Mouse (Mus musculus): ENCODE results near the gene Pi4kb. TPM values are rescaled to one million over a fixed set of nuclear protein-coding genes. Genes with fewer than 3 reads are reported as not detected.

The Pi4kb gene
- total and polyA plus RNA-seq, 2 experiments from 2014 or later, result 24.3 to 55.0 TPM

DNA sequence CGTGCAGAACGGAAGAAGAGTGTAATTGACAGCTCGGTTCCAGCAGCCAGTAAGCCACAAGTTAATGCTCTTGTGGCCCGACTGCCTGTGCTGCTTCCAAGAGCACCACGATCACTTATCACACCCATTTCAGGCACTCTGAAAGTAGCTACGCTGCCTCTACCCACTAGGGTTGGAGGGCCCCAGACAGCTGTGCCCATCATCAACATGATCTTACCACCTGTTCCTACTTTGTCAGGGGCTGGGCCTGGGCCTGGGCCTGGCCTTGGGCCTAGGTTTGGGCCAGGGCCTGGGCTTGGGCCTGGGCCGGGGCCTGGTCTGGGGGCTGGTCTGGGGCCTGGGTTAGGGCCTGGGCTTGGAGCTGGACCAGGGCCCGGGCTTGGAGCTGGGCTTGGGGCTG lies 16.2 kb upstream of the Pi4kb start:
- ATAC-seq (ENCODE audit: low FRiP score), result no peak
- no peak for TF ChIP-seq CTCF (IDR thresholded peaks at IDR 0.05)
- H3K4me3 ChIP-seq (ENCODE audit: low read depth, low read length), result no peak overlapping the region

GRCm38 (mm10) chr3:94959871-94960270 lies 14.7 kb upstream of the Pi4kb start:
- H3K9ac ChIP-seq (replicated peaks; ENCODE audit: low read length, poor library complexity, severe bottlenecking), result no peak overlapping the region
- TF ChIP-seq CTCF (IDR thresholded peaks at IDR 0.05), result no peak
- no peak overlapping the region for H3K27ac ChIP-seq (ENCODE audit: low read depth, low read length)
- H3K36me3 ChIP-seq (ENCODE audit: insufficient read depth, low read length), result peaks cover 35% of the 10 kb centered on the region
- H3K9me3 ChIP-seq (ENCODE audit: low read length), result no peaks in the 10 kb centered on the region
- WGBS, result 46% methylated on average over 8 of the region's 8 CpGs
- DNase-seq (ENCODE audit: low spot score), result no peak
- H3K4me2 ChIP-seq (ENCODE audit: low read depth, low read length, poor library complexity, severe bottlenecking), result no peak overlapping the region
- no peak for ATAC-seq (ENCODE audit: low FRiP score)
- peaks cover 6% of the 10 kb centered on the region; the same call in 1 of the 2 replicates for H3K4me1 ChIP-seq (ENCODE audit: insufficient read depth, low read length)
- no peaks in the 10 kb centered on the region for H3K27me3 ChIP-seq (ENCODE audit: insufficient read depth, low read length)
- no peak overlapping the region for H3K4me3 ChIP-seq (ENCODE audit: low read depth, low read length)

More for the DNA sequence above, 16.2 kb upstream of the Pi4kb start:
- peaks cover 35% of the 10 kb centered on the region for H3K36me3 ChIP-seq (ENCODE audit: insufficient read depth, low read length)
- H3K27ac ChIP-seq (ENCODE audit: low read depth, low read length), result no peak overlapping the region
- H3K27me3 ChIP-seq (ENCODE audit: insufficient read depth, low read length), result no peaks in the 10 kb centered on the region
- no peaks in the 10 kb centered on the region for H3K9me3 ChIP-seq (ENCODE audit: low read length)
- 97% methylated on average over 8 of the region's 8 CpGs for WGBS
- no peak for DNase-seq (ENCODE audit: low spot score)
- no peak overlapping the region for H3K4me2 ChIP-seq (ENCODE audit: low read depth, low read length, poor library complexity, severe bottlenecking)
- H3K4me1 ChIP-seq (ENCODE audit: insufficient read depth, low read length), result peaks cover 7% of the 10 kb centered on the region; the same call in 1 of the 2 replicates
- no peak overlapping the region for H3K9ac ChIP-seq (replicated peaks; ENCODE audit: low read length, poor library complexity, severe bottlenecking)

DNA sequence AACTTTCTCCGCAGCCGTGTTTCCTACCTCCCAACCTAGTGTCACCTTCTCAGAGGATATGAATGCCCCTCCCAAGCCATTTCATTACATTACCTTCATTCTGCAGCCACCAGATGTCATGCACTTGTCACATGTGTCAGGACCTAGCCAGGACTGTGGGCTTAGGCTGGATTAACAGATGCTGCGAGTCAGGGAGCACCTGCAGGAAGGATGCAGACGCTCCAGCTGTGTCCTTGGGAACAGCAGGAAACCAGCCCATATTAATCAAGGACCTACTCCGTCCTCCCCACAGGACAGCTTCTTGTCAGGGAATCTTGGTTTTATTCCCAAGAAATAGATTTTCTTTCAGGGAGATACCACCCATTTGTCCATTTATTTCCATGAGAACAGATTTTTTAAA lies 14.2 kb upstream of the Pi4kb start:
- H3K9me3 ChIP-seq (ENCODE audit: low read length), result no peaks in the 10 kb centered on the region
- peaks cover 35% of the 10 kb centered on the region for H3K36me3 ChIP-seq (ENCODE audit: insufficient read depth, low read length)
- H3K4me2 ChIP-seq (ENCODE audit: low read depth, low read length, poor library complexity, severe bottlenecking), result no peak overlapping the region
- no peak for ATAC-seq (ENCODE audit: low FRiP score)
- peaks cover 2% of the 10 kb centered on the region; the same call in 1 of the 2 replicates for H3K4me1 ChIP-seq (ENCODE audit: insufficient read depth, low read length)
- no peaks in the 10 kb centered on the region for H3K27me3 ChIP-seq (ENCODE audit: insufficient read depth, low read length)
- H3K9ac ChIP-seq (replicated peaks; ENCODE audit: low read length, poor library complexity, severe bottlenecking), result no peak overlapping the region
- DNase-seq (ENCODE audit: low spot score), result peak; percentile 16
- TF ChIP-seq CTCF (IDR thresholded peaks at IDR 0.05), result no peak
- whole genome bisulfite sequencing, result 39% methylated on average over 5 of the region's 5 CpGs
- no peak overlapping the region for H3K4me3 ChIP-seq (ENCODE audit: low read depth, low read length)
- H3K27ac ChIP-seq (ENCODE audit: low read depth, low read length), result no peak overlapping the region

DNA sequence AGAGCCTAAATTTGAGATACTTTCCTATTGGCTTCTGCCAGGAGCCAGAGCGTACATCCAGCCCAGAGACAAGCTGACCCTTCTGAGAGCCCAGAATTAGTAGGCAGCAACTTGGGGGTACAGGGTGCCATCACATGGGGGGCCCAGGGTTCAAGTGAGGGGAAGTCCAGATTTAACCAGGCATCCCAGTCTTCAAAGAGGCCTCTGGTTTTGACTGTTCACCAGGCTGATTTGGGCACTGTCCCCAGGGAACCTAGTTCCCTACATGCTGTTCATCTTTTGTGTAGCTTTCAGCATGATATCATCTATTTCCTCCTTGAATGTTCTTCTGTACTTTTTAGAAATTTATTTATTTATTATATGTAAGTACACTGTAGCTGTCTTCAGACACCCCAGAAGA lies 9.5 kb upstream of the Pi4kb start:
- H3K4me3 ChIP-seq (ENCODE audit: low read depth, low read length), result no peak overlapping the region

GRCm38 (mm10) chr3:94965878-94966277 lies 8.7 kb upstream of the Pi4kb start:
- Histone ChIP-seq H3K4me2 (ENCODE audit: low read depth, low read length, poor library complexity, severe bottlenecking) (no peak overlapping the region), H3K36me3 (ENCODE audit: insufficient read depth, low read length) (no peaks in the 10 kb centered on the region), H3K4me3 (ENCODE audit: low read depth, low read length) (no peak overlapping the region), H3K9ac (replicated peaks; ENCODE audit: low read length, poor library complexity, severe bottlenecking) (no peak overlapping the region), H3K27ac (ENCODE audit: low read depth, low read length) (no peak overlapping the region), H3K27me3 (ENCODE audit: insufficient read depth, low read length) (no peaks in the 10 kb centered on the region), H3K4me1 (ENCODE audit: insufficient read depth, low read length) (no peaks in the 10 kb centered on the region), H3K9me3 (ENCODE audit: low read length) (no peaks in the 10 kb centered on the region)
- no peak for ATAC-seq (ENCODE audit: low FRiP score)
- WGBS, result 80% methylated on average over 1 of the region's 1 CpGs
- no peak for TF ChIP-seq CTCF (IDR thresholded peaks at IDR 0.05)
- no peak for DNase-seq (ENCODE audit: low spot score)

More for the DNA sequence above, 9.5 kb upstream of the Pi4kb start:
- H3K27ac ChIP-seq (ENCODE audit: low read depth, low read length), result no peak overlapping the region
- H3K36me3 ChIP-seq (ENCODE audit: insufficient read depth, low read length), result no peaks in the 10 kb centered on the region
- no peak for ATAC-seq (ENCODE audit: low FRiP score)
- H3K9ac ChIP-seq (replicated peaks; ENCODE audit: low read length, poor library complexity, severe bottlenecking), result no peak overlapping the region
- 100% methylated on average over 1 of the region's 1 CpGs for WGBS
- H3K9me3 ChIP-seq (ENCODE audit: low read length), result no peaks in the 10 kb centered on the region
- DNase-seq (ENCODE audit: low spot score), result no peak
- TF ChIP-seq CTCF (IDR thresholded peaks at IDR 0.05), result no peak
- no peaks in the 10 kb centered on the region for H3K4me1 ChIP-seq (ENCODE audit: insufficient read depth, low read length)
- H3K27me3 ChIP-seq (ENCODE audit: insufficient read depth, low read length), result no peaks in the 10 kb centered on the region
- no peak overlapping the region for H3K4me2 ChIP-seq (ENCODE audit: low read depth, low read length, poor library complexity, severe bottlenecking)

GRCm38 (mm10) chr3:94972552-94972951 lies 2.0 kb upstream of the Pi4kb start:
- Histone ChIP-seq H3K36me3 (ENCODE audit: insufficient read depth, low read length) (no peaks in the 10 kb centered on the region), H3K27me3 (ENCODE audit: insufficient read depth, low read length) (no peaks in the 10 kb centered on the region), H3K4me2 (ENCODE audit: low read depth, low read length, poor library complexity, severe bottlenecking) (no peak overlapping the region), H3K27ac (ENCODE audit: low read depth, low read length) (no peak overlapping the region), H3K9me3 (ENCODE audit: low read length) (no peaks in the 10 kb centered on the region), H3K9ac (replicated peaks; ENCODE audit: low read length, poor library complexity, severe bottlenecking) (no peak overlapping the region), H3K4me1 (ENCODE audit: insufficient read depth, low read length) (peaks cover 12% of the 10 kb centered on the region), H3K4me3 (ENCODE audit: low read depth, low read length) (no peak overlapping the region)
- ATAC-seq (ENCODE audit: low FRiP score), result no peak
- TF ChIP-seq CTCF (IDR thresholded peaks at IDR 0.05), result no peak
- DNase-seq (ENCODE audit: low spot score), result no peak
- WGBS, result 81% methylated on average over 3 of the region's 3 CpGs
